Mouse (Mus musculus) erythroblast, embryonic 14.5 days (primary cell): Measurements from ENCODE around the gene Tax1bp1.

ENCODE experiments used
- GATA1 ChIP-seq: IDR thresholded peaks from 2 replicates; pipeline ENCODE4 v1.6.1; 2012; ENCODE audit warnings: low read length, inconsistent platforms, mixed read lengths
- TAL1 ChIP-seq: IDR thresholded peaks from 3 replicates; pipeline ENCODE4 v1.6.1; 2012; ENCODE audit warnings: low read length, inconsistent platforms, mixed read lengths

GRCm38 (mm10) chr6:52713104-52713896, at the start of gene Tax1bp1:
- TF ChIP-seq GATA1 (no peak), TAL1 (no peak)
